Mouse (Mus musculus): ENCODE measurements around the gene Fam243. TPM values are rescaled to one million over a fixed set of nuclear protein-coding genes. Genes with fewer than 3 reads are reported as not detected.

The Fam243 gene
- total RNA-seq, 2 experiments from 2014 or later: not detected

DNA sequence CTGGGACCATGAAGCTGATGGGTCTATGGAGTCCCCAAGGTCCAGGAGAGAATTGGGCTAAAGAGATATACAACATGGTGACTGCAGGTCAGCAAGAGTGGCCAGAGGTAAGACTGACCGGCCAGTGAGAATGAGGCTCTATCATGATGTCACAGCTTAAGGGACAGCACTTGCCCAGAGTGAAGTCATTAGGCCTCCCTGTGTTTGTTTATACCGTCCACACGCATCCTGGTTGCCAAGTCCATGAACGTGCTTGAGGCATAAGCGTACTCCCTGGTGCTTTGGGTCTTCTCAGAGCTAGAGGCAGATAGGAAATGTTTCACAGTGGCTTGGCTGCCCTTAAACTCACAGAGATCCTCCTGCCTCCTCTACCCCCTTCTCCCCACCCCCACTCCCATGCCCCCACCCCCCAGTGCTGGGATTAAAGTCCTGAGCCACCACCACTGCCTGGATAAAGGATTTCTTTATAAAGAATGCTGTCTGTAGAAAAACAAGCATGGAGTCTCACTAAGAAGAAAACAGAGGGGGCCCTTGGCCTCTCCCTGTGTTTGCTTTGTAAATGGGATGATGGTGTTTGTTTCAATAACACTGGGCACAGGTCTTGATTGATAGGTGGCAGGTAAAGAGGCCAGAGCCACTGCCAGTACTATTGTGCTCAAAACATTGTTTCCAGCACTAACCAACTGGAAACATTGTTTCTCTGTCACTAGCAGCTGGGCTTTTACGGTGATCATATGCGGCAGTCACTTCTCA, 3.2 kb upstream of the Fam243 start:
- DNase-seq: no peak
- intact Hi-C loops (cut with DNase I): no loop called here

DNA sequence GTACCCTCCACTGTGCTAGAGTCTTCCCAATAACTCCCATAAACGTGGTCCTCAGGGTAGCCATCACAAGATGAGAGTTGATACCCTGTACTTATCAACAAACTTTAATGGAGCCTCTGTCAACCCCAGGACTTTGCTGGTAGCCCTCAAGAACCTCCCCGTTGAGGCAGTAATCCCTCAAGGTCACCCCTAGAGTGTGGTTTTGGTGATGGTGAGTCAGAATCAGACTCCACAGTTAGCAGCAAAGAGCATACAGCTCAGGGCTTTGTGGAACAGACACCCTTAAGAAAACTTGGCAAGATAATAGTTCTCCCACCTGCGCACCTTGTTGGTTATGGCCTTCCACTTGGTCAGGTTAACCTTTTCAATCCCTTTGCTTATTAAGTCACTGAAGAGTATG, 880 bp downstream of the Fam243 start:
- intact Hi-C loops (cut with DNase I): no loop called here
- DNase-seq: no peak

DNA sequence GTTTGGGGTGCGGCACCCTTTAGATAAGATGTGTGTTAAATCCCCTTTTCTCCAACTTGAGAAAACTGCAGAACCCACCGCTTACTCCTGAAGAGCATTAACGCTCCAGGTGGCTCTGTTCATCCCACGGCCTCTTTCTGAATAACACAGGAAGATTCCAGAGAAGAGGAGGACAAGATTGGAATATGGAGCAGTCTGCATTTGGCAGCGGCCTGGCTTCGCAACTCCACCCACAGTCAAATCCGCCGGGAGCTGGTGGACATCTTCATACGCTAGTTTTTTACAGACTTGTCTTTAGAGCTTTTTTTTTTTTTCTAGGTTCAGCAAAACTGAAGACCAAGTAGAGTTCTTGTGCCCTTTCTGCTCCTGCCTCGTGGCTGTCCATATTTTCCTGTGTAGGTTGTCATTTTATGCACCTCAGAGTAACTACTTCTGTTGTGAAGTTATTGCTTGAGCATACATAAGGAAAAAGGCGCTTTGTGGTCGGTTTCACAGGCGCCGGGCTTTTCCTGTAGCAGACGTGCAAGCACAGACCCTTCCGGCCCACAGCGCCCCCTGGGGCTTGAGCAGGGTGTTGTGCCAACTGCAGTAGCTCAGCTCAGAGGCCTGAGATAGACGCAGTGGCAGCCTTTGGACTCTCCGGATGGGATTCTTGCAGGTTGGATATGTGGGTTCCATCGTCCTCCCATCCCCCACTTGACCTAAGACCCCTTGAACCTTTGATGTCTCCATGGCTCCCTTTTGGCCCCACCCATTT, 1.7 kb downstream of the Fam243 start:
- intact Hi-C loops (cut with DNase I): no loop called here
- DNase-seq: peak in 1 of 2 experiments; percentile 51

DNA sequence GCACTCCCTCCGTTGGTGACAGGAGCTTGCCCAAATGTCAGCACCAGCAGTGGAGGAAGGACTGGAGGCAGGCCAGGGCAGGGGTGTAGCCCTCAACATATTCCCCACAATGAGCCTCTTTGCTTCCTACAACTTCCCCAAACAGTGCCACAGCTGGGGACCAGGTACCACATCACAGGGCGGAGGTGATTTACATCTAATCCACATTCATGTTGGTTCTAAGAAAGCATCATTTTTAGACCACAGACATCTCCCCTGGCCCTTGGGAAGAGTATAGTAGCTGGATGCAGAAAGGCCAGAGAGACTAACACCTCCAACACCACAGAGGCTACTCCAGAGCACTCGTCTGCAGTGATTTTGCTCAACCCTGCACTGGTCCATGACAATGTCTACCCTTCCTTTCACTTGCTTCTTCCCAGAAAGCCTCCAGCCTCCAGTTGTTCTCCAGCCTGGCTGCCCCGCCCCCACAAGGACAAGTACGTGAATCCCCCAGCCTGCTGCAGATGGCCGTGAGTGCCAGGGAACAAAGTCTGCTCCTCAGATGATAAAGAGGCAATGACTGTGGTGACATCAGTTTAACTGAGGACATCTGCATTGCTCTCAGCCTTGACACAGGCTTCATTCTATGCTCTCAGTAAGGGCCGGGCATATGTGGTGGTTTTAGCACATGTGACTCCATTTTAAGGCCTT, 5.0 kb downstream of the Fam243 start:
- intact Hi-C loops (cut with DNase I): no loop called here
- DNase-seq: no peak

DNA sequence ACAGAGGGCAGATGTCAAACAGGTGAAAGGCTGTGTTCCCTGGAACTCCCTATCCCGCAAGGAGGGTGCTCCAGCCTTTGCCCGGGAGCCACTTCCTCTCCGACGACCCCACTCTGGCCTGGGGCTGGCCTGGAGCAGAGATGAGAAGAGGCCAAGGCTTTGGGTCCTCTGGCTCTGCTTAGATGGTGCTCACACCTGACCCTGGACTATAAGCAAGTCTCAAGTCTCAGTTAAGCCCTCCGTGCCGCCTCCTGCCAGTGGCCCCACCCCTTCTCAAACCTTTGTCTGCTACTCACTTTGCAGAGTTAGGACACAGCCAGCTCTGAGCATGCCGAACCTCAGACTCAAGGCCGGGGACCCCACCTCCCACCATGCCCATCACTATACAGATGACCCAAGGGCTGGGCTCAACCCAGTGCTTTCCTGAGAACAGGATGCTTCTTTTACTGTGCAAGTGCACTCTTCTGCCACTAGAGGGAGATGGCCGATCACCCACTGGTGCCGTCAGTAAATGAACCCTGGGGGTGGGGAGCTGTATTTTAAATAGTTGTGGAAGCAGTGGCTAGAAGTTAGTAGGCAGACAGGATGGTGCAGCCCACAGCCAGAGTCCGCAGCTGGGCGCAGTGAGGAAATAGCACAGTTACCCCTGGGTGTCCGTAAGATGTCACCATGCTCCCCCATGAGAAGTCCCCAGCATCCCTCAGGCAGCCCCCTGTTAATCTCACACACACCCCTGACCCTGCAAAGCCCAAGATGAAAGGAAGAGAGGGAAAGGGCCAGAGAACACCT, 7.1 kb downstream of the Fam243 start:
- intact Hi-C loops (cut with DNase I): no loop called here
- no peak for DNase-seq

DNA sequence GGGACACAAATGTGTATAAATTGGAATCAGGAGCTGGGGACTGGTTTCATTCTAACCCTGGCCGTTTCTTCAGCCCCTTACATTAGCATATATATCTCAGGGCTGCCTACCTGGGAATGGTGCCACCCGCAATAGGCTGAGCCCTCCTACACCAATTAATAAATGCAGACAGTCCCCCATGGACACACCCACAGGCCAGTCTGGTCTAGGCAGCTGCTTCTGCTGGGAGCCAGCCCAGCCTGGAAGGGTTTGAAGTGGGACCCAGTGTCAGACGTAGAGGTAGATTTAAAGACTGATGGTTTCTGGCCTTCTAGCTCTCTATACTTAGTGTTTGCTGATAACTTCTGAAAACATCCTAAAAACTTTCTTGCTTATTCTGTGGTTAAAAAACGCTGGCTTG, 12.1 kb downstream of the Fam243 start:
- DNase-seq: no peak
- intact Hi-C loops (cut with DNase I): loop anchor here (10.0 kb wide), 1 partner anchor 584 kb away; the partner anchor contains the start of genes Cryzl1 and Itsn1

DNA sequence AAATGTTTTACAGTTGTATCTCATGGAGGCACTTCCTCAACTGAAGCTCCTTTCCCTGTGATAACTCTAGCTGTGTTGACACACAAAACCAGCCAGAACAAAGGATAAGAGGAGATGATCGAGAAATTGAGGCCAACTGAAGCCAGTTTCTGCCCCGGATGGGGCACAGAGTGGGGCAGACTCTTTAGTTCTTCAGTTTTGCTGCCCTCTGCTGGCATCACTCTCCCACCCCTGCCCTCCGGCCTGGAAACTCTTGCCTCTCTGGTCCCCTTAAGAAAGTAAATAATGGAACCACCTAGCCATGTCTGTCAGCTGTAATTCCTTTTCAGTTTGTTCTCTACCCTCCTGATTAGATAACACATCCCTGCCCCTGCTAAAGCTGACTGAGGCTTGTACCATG, 13.3 kb downstream of the Fam243 start:
- intact Hi-C loops (cut with DNase I): loop anchor here (10.0 kb wide), 1 partner anchor 583 kb away; the partner anchor contains the start of genes Cryzl1 and Itsn1
- no peak for DNase-seq

DNA sequence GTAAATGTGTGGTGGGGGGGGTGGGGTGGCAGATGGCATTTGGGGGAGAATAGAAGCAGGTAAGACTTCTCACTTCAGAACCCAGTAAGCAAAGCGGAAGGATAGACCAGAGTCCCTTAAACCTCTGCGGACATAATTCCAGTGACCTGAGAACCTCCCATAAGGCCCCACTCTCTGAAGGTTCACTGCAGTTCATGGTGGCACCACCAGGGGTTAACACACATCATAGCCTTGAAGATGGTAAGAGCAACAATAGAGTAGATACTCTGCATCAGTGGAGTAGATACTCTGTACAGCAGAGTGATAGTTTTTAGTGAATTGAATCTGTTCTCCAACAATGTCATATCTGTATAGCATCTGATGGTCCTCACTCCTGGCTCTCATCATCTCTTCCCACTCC, 15.7 kb downstream of the Fam243 start:
- intact Hi-C loops (cut with DNase I): loop anchor here (10.0 kb wide), 1 partner anchor 581 kb away; the partner anchor contains the start of genes Cryzl1 and Itsn1
- DNase-seq: no peak

DNA sequence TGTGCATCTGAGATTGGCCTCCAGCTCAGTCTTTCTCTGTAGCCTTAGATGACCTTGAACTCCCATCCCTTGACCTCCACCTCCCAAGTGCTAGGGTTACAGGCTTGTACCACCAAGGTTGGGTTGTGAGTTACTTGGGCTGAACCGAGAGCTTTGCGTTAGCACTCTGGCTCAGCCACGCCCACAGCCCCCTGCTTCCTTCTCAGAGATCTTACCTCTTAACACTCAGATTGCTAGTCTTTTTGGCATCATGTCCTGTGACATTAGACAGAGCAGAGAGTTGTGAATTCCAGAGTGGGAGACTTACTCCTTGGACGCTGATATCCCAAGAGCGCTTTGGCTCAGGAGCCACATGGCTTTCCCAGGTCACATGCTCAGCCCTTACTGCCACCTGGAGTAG, 18.7 kb downstream of the Fam243 start:
- intact Hi-C loops (cut with DNase I): loop anchor here (10.0 kb wide), 1 partner anchor 578 kb away; the partner anchor contains the start of genes Cryzl1 and Itsn1
- DNase-seq: no peak

DNA sequence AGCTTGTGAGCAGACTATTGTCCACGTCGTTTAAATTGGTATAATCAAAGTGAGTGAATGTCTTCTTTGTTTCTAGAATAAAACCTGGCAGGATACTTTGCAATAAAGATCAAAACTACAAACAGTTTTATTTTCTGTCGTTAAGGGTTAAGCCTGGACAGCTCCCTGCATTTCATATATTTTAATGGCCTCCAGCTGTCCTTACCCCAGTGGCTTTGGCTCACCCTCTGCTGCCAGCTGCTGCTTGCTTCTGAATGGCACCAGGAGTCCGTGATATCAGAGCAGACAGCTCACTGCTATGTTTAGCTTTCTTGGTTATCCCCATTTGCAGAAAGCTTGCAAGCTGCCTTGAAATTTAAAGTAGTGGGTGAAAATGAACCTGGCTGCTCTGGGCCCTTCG, 19.3 kb downstream of the Fam243 start:
- DNase-seq: no peak
- intact Hi-C loops (cut with DNase I): loop anchor here (10.0 kb wide), 1 partner anchor 577 kb away; the partner anchor contains the start of genes Cryzl1 and Itsn1

DNA sequence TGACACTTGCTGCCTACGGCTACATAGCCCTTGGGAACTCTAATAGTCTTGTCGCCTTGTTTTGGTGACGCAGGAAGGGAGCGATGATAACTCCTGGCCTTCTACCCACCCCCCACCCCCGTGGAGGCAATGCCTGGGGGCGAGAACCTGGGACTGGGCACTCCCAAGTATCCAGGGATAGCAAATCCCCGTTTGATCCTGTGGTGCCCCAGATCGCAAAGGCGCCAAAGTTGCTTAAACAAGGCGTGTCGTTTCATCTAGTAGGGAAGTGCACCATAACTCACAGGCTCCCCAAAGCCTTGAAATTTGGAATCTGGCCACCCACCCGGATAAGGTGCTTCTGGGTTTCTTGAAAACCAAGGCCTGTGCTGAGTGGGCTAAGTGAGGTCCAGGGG, 19.8 kb downstream of the Fam243 start:
- intact Hi-C loops (cut with DNase I): loop anchor here (10.0 kb wide), 1 partner anchor 577 kb away; the partner anchor contains the start of genes Cryzl1 and Itsn1
- DNase-seq: no peak

DNA sequence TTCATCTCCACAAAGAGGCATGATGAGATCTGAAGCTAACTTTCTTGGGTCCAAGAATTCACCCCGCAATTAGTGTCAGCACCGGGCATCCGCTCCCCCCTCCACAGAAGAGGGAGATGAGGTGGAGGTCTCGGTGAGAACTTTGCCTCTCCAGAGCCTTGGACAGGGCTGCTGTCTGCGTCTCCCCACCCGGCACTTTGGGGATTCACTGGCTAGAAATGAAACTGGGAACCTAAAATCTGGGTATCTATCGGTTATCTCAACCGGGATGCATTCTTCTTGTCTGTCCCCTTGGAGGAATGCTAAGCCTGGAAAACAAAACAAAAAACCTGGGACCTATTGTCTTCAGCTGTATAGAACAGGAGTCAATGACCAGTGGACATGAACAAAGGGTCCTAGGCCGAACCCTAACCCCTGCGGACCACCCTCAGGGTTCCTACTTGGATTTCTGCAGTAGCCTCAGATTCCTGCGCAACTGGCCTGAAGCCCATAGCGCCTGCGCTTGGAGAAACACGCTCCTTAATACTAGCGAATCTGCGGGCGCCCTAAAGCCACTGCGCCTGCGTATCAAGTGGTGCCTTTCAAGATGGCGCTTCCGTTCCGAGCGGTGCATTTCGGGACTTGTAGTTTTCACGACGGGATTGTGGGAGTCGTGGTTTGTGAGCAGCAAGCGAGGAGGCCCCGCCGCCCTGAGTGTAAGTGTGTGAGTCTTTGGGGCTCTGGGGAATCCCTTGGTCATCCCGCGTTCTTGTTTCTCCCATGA, 20.4 kb downstream of the Fam243 start, which contains the start of gene Smim11:
TSS of gene Smim11 (plus strand) at position 638 of the 763 bp plus-strand sequence.
- intact Hi-C loops (cut with DNase I): loop anchor here (10.0 kb wide), 1 partner anchor 576 kb away; the partner anchor contains the start of genes Cryzl1 and Itsn1
- DNase-seq: peak; percentile 88 to 91

DNA sequence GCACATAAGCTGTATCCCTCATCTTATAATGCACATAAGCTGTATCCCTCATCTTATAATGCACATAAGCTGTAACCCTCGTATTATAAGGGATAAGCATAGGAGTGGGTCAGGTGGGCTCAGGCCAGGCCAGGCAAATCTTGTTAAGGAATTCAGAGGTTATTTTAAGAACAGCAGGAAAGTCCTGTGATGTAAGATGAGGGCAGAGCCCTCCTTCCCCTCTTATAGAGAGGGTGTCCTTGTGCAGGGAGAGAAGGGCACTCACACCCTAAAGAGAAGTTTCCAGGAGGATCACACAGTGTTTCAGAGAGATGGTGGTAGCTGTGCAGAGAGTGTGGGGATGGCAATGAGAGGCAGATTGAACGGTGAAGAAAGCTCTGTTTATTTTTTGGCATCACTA, 25.9 kb downstream of the Fam243 start:
- DNase-seq: no peak
- intact Hi-C loops (cut with DNase I): no loop called here

DNA sequence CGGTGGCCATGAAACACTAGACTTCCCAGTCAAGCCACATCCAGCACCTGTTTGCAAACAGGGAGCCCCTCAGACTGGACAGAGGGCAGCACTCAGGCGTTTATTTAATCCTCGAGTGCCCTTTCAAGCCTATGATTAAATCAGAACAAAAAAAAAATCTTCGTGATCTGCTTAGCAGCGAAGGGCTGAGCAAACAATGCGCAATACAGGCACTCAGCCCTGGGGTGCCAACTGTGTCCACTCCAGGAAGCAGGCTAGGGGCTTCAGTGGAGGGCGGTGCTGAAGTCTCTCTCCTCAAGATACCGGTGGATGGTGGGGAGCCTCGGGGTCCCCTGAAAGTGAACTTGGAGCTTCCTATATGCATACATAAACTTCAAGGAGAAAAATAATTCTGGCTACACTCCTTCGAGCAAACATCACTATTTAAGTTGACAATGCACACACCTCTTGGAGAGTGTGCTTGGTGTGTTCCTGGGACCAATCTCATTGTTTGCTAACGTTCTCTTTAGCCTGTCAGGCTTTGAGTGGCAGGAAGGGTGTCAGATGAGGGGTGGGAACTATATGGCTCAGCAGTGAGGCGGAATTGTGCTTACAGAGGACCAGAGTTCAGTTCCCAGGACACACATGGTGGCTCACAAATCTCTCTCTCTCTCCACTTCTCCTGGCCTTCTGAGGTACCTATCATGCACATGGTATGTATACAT, 26.8 kb downstream of the Fam243 start:
- intact Hi-C loops (cut with DNase I): no loop called here

DNA sequence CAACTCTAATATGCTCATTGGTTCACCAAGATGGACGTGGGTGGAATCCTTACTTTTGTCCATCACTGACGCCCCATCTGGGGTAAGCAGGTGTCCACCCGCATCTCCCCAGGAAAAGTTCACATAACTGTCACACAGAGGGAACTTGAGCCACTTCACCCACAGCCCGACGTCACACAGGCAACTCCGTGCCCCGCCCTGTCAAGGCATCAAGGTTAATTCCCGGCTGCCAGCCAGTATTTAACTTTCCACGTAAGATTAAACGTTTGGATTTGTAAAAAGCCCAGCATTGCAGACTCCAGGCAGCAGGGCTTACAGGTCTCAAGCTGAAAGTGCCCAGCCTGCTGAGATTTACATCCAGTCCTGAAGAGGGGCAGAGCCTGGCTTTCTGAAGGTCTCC, 29.1 kb downstream of the Fam243 start, which contains the start of gene Kcne2:
TSS of gene Kcne2 (plus strand) at position 289 of the 400 bp plus-strand sequence.
- DNase-seq: no peak
- intact Hi-C loops (cut with DNase I): no loop called here

More for the DNA sequence above, 26.8 kb downstream of the Fam243 start:
- no peak for DNase-seq

DNA sequence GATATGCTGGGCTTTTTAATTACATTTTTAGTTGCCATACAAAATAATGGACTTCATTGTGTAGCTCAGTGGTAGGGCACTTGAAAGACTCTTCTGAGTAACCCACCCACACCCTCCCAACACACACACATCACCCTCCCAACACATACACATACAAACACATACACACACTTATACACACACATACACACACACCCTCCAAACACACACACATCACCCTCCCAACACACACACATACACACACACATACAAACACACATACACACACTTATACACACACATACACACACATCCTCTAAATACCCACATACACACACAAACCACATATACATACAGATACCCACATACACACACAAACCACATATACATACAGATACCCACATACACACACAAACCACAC, 31.2 kb downstream of the Fam243 start:
- intact Hi-C loops (cut with DNase I): no loop called here
- no peak for DNase-seq

DNA sequence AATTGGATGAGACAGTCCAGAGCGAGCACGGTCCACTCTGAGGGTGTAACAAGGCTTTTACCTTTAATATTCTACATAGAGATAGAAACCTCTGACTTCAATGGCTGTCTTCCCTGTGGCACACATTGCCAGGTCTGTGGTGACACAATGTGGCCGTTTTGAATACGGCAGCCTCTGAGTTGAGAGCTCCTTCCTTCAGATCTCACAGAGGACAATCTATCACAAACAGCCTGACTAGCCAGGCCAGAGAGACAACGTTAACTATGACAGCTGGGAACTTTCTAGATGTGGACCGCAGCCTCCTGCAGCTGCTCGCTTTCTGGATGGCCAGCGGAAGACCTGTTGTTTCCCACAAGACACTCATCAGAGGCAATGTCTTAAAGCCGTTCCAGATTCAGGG, 32.5 kb downstream of the Fam243 start:
- intact Hi-C loops (cut with DNase I): loop anchor here (10.0 kb wide), 1 partner anchor 234 kb away; the partner anchor contains the start of genes Gm49711, Mrps6 and Slc5a3

DNA sequence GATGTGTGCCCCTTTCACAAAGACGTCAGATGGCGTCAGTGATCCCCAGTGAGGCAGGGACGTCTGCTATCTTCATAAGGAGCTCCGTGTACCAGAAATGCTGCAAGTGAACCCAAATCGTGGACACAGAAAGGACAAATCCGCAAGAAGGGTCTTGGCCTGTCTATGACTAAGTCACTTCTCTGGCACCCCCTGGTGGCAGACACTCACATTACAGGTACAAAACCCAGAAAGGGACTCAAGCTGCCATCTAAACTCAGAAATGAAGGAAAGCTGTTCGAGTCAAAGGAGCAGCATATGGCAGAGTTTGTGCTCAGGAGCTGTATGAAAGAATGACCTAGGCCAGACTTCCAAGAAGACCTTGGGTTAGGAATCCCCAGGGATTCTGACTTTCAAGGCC, 34.6 kb downstream of the Fam243 start:
- intact Hi-C loops (cut with DNase I): loop anchor here (1.0 to 10.0 kb wide), 2 partner anchors 232 to 348 kb away; partner anchors contain the start of genes Gm49711, Mrps6 and Slc5a3
- DNase-seq: peak; percentile 75 to 84

More for the DNA sequence above, 32.5 kb downstream of the Fam243 start:
- no peak for DNase-seq

All from gastrocnemius, postnatal 36 days (tissue).